Mouse (Mus musculus): ENCODE data around the gene Dpf2.

- TF ChIP-seq EP300 (optimal IDR thresholded peaks at IDR 0.05): no peak
- TF ChIP-seq CTCF (IDR thresholded peaks at IDR 0.05; ENCODE audit: low read depth): no peak
Observed at GRCm38 (mm10) chr19:5940656-5941055, 27.8 kb upstream of the Dpf2 start.

Measured in stomach, postnatal 0 days (tissue).